Mouse (Mus musculus) kidney, adult 9 months (tissue): ENCODE measurements around the gene Ank.
A peak's percentile ranks its signal among the peaks of the same experiment; 100 is the strongest.

ENCODE experiments used
- DNase-seq: peaks from one replicate; pipeline ENCODE4 v3.0.0; 2022

Ank gene

DNA sequence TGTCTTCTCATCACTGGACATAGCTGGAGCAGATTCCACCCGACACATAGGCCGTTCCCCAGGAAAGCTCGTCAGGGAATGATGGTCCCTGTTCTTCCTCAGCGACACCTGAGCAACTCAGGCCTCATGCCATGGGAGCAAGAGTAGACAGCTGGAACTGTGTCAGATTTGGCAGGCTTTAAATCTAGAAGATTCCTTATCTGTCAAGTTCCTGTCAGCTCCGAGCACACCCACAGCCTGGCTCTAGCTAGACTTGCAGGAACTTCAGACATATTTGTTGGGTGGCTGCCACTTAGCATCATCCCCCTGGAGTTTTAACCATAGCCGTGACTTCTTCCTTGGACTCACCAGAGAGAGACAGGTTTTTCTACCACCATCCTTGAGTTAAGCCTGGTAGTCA is 81.6 kb downstream of the Ank start:
- no peak for DNase-seq

DNA sequence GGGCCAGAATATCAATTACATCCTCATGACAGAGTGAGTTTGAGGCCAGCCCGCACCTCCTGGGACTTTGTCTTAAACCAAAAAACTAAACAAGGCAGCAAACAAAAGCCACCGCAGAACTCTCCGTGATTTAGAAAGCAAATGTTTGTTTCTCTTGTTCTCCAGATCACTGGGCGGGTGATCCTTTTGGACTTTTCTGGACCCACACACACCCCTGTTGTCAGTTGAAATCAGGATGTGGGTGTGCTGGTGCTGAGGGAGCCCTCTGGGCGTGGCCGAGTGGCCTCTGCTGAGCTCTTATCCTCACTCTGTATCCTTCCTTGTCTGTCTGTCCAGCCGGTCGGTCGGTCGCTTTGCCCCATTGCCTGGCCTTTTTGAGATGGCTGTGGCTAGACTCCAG is 82.6 kb downstream of the Ank start:
- DNase-seq: no peak

DNA sequence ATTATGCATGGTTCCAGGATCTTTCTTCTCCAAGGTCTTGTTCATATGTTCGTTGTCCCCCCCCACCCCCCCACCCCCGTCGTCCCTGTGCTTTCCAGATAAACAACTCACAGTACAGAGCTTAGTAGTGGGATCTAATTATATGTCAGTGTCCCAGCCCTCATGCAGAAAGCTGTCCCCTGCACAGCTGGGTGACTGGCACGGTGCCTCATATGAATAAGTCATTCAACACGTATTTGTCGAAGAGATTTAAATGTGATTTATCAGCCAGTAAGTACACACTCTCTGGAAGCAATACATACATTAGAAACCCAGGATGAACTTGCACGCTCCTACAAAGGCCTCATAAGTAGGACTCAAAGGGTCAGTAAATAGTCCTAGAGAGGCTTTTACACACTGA is 83.4 kb downstream of the Ank start:
- DNase-seq: no peak

DNA sequence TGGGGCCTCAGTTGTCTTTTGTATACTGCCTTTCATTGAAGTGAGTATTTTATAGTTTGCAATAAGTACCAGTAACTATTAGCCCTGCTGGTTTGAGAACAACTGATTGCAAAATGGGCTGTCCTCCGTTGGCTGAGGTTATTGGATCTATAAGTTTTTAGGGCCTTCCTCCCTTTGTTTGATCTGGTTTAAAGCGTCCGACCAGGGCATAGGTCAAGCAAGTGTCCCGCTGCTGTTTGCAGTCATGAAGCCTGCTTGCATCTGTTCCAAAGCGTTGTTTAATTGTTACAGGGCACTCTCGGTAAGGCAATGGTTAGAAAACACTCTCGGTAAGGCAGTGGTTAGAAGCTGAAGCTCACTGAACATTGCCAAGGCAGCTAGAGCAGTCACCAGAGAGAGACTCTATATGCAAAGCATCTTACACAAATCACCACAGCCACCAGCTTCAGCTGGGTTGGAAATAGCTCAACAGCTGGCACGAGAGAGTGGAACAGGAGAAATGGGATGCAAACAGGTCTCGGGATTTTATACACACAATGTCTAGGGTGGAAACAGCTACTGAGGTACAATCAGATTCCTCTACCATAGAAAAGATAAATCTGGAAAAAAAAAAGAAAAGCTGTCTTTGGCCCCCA is 84.0 kb downstream of the Ank start:
- no peak for DNase-seq

DNA sequence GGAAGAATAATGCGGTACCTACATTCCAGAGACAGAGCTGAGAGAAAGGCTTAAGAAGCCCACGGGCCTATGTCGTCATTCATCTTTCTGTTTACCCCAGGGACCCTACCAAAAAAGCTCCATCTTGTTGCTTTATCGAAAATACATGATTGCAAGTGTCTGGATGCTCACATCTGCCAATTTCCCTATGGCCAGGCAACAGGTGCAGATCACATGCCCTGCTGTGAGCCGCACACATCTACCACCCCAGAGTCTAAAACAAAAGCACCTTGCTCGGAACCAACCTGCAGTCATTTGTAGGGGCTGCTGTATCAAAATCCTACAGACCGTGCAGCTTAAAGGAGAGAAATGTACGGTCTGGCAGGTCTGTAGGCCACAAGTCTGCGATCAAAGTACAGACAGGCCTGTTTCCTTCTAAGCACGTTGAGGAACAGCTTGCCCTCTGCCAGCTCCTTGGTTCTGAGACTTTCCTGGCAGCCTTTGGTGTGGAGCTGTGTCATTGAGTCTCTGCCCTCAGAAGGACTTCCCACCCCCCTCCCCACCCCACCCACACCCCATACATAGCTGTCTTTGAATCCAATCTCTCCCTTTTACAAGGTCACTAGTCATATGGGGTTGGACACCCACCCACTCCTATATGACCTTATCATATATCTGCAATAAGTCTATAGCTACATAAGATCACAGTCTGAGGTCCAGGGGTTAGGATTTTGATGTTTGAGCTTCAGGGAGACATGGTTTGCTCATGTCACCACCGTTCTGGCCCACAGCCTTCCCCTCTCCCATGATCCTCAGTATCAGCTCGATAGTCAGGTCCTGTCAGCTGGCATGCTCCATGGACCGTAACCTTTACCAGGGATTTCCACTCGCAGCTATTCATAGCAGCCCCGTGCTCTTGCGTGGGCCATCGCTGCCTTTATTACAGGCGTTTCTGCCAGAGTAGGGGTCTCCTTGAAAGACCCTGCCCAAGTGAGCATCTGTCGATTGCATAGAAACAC is 84.9 kb downstream of the Ank start:
- DNase-seq: no peak

DNA sequence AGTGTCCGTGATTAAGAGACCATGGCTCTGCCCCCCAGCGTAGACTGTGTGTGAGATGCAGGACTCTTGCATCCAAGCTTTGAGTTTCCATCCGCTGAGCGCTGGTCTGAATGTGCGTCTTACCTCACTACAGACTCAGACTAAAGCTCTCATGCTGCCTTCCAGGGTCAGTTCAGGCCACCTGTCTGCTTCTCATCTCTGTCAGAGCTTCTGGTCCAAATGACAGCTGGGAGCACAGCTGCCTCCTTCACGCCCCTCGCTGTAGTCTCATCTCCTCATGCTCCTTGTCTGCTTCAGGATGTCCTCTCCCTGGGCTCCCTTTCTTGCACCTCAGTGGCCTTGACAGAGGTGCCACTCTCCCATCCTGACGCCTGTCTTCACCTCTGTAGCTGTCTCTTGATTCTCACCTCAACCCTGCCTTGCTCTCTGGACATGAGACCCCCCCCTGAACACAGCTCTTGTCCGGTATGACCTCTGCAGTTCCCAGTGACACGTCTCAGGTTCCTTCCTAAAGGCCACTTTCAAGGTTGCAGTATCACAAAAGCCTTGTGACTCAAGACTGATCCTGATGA is 85.7 kb downstream of the Ank start:
- DNase-seq: no peak

DNA sequence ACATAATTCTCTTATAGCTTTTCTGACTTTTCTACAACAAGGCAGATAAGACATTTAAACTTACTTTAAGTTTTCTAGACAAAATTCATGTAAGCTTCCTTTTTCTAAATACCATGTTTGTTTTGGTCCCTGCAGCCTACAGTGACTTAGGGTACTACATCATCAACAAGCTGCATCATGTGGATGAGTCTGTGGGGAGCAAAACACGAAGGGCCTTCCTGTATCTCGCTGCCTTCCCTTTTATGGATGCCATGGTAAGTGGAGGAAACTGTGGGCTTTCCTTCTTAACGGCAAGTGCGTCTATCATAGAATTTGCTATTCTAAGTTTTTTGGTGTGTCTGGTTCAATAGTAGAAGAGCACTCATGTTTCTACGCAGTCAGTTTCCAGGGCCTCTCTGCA is 87.1 kb downstream of the Ank start:
- DNase-seq: no peak

DNA sequence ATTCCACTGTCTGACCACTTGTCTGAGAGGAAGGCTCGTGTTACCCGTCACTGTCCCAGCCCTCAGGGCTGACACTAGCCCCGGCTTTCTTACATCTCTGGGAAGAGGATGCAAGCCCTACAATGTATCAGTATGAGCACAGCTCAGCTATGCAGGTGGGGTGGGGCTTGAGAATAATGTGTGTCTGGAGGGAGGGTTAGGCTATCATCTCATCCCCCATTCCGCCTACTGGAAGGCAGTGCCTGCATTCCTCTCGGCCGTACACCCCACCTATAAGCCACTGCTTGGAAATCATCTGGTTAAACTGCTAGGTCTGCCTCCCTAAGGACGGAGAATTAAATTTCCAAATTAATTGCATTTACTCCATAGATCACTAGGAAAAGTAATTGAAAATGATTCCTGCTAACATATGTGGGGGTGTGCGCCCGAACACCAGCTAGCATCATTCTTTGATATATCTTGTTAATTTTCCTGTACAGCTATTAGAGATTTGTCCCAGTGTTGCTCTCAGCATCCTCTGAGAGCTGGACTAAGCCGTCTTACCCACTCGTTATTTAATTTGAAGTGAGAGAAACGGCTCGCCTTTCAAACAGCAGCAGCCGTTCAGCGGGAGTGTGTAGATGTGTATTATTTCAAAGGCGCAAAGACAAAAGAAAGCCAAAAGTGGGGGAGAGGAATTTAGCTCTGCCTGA is 92.1 kb downstream of the Ank start:
- DNase-seq: no peak

DNA sequence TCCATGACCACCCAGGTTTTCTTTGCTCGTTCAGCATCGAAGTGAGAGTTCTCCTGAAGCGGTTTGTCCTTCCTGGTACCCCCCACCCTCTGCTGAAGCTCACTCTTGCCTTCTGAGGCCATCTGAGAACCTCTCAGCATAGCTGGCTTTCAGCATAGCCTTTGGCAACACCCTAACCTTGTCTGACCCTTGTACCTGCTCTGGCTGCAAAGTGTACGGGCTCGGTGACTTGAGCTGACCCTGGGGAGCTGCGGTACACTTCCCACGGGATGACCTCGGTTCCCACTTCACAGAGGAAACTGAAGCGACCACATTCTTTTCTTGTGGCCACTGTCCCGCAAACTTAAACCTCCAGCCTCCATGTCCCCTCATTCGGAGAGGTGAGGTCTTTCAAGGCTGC is 93.8 kb downstream of the Ank start:
- peak; percentile 27 for DNase-seq

DNA sequence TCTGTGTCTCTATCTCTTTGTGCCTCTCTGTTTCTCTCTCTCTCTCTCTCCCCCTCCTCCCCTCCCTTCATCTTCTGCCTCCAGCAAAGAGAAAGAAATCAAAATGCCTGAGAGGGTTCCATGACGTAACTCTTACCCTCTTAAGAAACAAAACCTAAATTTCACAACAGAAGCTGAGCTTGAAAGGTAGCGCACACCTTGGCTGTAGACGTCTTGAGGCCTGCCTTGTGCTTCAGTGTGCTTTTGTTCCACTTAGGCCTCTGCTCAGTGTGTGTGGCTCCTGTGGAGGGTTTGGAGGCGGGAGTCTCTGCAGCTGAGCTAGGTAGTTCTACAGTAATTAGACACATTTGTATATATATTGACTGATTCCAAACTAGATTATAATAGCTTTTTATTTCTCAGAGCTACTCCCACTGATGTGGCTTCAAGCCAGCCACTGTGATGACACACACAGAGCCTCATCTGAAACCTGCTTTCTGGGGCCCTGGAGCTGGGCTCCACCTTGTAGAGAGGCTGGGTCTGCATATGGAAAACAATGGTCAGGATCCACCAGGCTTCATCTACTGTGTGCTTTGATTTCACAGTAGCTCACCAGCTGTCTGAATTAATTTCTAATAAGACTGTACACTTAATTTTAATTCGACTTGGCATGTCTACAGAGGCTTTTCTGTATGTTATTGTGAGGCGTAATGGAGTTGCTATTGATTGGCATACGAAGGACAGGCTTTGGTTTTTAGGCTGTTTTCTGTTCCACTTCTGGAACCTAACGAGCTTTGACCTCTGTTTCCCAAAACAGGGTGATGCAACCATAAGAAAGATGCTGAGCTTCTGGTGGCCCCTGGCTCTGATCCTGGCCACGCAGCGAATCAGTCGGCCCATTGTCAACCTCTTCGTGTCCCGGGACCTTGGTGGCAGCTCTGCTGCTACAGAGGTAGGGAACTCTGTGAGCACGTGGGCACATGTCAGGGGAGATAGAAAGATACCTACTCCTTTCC is 97.9 kb downstream of the Ank start:
- no peak for DNase-seq

DNA sequence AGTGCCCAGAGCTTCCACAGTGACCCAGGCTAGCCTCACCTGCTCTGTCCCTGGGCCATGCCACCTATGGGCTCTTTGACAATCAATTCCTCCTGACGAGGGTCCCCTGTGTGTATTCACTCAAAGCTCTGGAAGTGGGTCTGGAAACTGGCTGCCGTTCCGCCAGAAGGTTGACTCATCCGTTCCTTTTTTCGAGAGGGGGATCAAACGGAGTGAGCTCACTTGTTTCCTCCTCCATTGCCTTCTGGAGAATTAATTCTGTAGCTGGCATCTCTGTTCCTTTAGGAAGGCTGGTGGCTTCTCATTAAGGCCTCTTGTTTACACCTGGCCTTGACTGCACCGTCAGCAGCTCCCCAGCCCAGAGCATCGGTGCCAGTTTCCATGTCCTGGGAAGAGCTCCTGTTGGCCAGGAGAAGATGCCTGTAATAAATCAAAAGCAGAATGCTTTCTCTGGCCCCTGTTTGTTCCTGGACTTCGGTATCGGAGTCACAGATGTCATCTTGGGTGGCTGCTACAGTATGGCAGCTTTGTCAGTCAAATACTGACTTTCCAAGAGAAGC is 99.2 kb downstream of the Ank start:
- no peak for DNase-seq

DNA sequence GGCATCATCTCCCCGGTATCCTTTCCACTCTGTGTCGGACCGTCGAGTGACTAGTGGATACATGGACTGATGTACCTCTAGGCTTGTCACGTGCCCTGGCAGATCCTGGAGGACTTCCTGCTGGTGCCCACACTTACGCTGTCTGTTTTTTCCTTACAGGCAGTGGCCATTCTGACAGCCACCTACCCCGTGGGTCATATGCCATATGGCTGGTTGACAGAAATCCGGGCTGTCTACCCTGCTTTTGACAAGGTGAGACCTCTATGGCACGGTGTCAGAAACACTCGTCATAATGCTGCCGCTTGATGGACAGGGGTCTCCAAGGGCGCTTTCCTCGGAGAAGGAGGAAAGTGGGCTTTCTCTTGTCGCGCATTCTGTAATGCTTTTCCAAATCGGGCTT is 100.9 kb downstream of the Ank start:
- no peak for DNase-seq

DNA sequence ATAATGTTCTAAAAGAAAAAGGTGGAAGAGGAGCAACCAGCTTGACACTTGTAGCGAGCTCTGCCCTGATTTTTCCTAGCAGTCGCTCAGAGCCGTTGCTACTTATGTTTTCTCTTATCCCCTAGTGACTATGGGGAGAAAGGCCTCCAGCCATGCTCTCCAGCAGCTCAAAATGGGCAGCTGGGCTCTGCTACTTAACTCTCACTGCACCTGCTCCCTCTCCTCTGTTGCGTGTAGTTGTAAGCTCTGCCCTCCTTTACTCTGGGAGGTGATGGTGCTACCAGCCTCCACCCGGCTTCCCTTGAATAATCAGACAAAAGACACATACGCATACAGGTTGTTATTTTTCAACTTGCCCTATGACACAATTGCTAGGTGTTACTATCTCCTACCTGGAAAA is 101.9 kb downstream of the Ank start:
- DNase-seq: no peak

DNA sequence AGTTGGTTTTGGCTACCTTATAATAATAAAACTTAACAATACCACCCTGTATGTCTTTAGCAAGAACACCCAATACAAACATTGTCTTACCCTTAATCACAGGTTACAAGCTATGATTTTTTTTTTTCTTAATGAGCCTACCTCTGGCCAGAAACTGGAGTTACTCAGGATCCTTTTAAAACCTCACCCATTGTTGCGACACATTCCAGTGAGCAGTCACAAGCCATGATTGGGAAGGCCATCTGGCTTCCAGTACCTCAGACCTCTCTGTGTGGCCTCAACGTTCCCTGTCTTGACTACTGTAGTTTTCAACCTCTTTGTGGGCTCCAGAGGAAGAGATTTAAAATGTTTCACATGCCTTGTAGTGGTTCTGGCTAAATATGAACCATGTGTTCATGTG is 103.4 kb downstream of the Ank start:
- no peak for DNase-seq

DNA sequence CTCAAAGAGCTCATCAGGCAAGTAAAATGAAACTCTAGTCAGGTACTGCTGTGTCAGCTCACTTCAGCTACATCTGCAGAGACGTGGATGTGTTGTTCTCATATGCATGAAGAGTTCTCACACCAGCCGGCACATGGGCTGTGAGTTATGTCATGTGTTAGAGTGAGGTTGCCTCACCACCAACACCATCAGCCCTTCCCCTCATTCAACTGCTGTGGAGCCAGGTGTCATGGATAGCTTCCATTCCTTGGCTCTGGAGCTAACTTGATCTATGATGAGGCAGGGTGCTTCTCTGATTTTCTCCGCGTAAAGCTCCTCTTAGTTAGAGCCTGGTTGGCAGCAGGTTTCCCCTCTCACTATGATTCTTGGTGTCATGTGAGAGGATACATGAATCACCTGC is 103.9 kb downstream of the Ank start:
- no peak for DNase-seq

DNA sequence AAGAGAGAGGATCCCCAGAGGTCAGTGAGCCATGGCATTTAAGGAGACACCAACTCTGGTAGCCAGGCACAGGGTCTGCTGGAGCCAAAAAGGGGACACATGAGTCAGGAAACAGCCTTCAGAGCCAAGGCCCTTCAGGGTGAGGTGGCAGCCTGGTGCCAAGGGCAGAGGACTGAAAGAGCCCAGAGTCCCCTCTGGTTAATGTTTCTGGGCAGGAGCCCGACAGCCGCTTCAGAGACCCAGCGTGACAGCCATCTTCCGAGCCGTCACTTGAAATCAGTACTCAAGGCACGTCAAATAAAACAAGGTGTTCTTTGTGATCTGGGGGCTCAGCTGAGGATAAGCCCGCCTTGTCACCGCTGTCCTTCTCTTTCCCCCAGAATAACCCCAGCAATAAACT is 104.7 kb downstream of the Ank start:
- no peak for DNase-seq

DNA sequence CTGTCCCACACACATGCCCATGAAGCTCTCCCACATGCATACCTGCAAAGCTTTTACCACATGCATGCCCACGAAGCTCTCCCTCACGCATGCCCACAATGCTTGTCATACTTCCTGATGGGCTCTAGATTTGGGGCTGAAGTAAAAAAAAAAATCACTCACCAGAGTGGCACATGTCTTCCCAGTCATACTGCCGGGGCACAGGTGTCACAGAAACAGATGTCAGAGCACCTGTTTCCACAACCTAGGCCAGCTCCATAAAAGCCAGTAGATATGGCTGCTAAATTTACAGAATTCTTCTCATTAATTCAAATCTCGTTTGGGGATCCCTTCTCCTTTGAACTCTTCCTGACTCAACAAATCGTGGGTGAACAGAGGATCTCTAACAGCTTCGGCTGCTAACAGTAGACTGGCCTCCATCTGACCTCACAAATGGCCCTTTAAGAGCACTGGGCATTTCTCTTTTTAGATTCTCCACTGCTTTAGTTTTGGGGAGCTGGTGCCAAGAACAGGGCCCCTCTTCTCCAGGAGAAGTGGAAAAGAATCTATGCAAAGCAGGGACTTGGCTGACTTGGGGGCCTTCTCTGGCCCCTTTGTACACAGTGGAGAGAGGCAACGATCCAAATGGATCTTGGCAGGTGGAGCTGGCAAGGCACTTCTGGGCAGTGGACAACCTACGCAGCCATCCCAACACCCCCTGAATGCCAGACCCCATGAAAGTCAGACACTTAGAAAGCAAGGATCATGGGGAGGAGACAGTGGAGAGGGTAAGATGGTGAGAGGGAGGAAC is 108.7 kb downstream of the Ank start:
- DNase-seq: no peak

DNA sequence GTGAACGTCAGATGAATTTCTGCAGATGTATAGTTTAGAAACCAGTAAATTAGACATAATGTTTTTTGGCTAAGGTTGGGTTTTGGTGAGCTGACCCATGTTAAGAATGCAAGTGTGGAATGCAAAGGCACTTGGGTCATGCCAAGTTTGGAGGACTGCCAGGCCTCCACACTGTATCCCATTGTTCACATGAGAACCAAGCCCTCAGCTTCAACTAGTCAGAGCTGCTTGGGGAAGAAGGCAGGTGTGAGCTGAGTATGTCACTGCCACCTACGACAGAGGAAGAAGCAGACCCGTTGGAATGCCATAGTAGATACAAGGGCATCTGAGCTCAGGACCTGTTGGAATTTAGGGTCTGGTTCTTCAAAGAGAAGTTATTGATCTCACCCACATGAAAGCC is 109.5 kb downstream of the Ank start:
- DNase-seq: no peak

DNA sequence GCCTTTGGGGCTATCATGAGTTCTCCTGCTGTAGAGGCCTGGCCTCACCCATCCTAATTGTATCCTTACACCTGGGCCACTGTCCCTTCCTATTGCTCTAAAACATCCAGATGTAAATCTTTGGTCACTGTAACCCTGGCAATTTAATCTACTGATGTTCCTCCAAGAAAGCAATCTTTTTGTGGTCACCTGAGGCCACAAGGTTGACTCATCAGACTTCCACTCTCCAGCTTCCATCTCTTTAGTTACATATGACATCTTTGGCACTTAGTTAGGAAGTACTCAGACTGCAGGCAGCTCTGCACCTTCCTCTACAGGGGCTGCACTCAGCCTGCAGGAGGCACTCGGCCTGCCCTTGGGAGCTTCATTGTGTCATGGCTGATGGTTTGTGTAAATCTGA is 110.4 kb downstream of the Ank start:
- no peak for DNase-seq

DNA sequence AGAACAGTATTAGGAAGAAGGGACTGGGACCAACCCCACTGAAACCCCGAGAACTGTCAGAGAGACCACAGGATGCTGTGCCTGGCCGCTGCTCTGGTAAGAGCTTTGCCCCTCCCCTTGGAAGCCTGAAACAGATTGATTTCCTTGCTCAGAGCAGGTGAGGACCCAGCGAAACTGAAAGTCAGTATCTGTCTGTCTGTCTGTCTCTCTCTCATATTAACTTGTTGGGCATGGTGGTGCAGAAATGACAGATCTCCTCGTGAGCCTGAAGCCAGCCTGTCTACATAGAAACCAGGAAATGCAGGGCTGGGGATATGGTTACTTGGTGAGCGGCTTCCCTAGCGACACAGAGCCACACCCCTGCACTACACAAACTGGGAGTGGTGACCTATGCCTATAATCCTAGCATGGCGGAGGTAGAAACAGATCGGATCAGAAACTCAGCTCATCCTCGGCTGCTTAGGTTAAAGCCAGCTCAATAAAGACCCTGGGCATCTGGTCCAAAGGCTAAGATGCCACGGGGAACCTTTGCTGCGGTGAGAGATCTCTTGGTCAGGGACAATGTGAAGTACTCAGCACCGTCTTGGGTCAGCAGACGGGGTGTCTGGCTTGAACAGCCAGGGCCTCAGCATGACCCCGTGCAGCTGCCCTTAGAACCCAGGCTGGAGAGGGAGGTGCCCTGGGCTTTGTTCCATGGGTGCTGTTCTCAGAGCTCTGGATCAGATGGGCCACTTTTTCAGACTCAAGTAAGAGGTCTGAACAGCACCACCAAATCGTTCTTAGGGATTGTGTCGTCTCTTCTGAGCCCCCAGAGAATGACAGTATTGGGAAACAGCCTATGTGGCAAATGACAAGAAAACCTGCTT is 111.7 kb downstream of the Ank start:
- no peak for DNase-seq
